Mouse (Mus musculus): ENCODE results near the gene Cd3d. TPM values are rescaled to one million over a fixed set of nuclear protein-coding genes. Genes with fewer than 3 reads are reported as not detected.
"Not testable (repeated sequence)": the region's sequence is repeated elsewhere in the genome, so short reads cannot be mapped to it uniquely, and the experiment has no call there.

Gene Cd3d
- not detected in 2 replicates for total RNA-seq (2021)
- long read RNA-seq, partial matches to known transcripts, result 0 of 1 reads
- long read RNA-seq, other reads (novel, unspliced or antisense), result 0 of 1 reads

- no peak for DNase-seq
Observed at GRCm38 (mm10) chr9:44981676-44982075, at the start of gene Cd3d. Gene Cd3d (plus strand): TSS chr9:44981786.

GRCm38 (mm10) chr9:44941756-44942155, 39.8 kb upstream of the Cd3d start:
- no peak for DNase-seq

GRCm38 (mm10) chr9:44942421-44942820, 39.2 kb upstream of the Cd3d start:
- no peak for DNase-seq

- DNase-seq, result no peak
Observed at GRCm38 (mm10) chr9:44946185-44946695, 35.3 kb upstream of the Cd3d start.

GRCm38 (mm10) chr9:44947836-44948235, 33.8 kb upstream of the Cd3d start:
- no peak for DNase-seq

GRCm38 (mm10) chr9:44954432-44954831, 27.2 kb upstream of the Cd3d start:
- DNase-seq, result no peak

- DNase-seq, result peak; percentile 99
Observed at GRCm38 (mm10) chr9:44965126-44965832, 16.3 kb upstream of the Cd3d start, which contains the start of gene Ube4a. Gene Ube4a (minus strand): TSS chr9:44965600.

- DNase-seq, result no peak
Observed at GRCm38 (mm10) chr9:44965833-44966466, 15.6 kb upstream of the Cd3d start.

- DNase-seq, result peak; percentile 66
Observed at GRCm38 (mm10) chr9:44966815-44967242, 14.8 kb upstream of the Cd3d start.

- DNase-seq, result not testable (repeated sequence)
Observed at GRCm38 (mm10) chr9:44967763-44968162, 13.8 kb upstream of the Cd3d start.

GRCm38 (mm10) chr9:44969450-44969849, 12.1 kb upstream of the Cd3d start:
- no peak for DNase-seq

- no peak for DNase-seq
Observed at GRCm38 (mm10) chr9:44977813-44978212, 3.8 kb upstream of the Cd3d start.

- DNase-seq, result no peak
Observed at GRCm38 (mm10) chr9:44979806-44980205, 1.8 kb upstream of the Cd3d start.

- DNase-seq, result no peak
Observed at GRCm38 (mm10) chr9:44980242-44980641, 1.3 kb upstream of the Cd3d start, which contains the start of gene Cd3g. Gene Cd3g (minus strand): TSS chr9:44980431.

GRCm38 (mm10) chr9:44981104-44981503, 482 bp upstream of the Cd3d start:
- DNase-seq, result no peak

- no peak for DNase-seq
Observed at GRCm38 (mm10) chr9:44982081-44982480, 495 bp downstream of the Cd3d start.

- no peak for DNase-seq
Observed at GRCm38 (mm10) chr9:44982531-44982930, 945 bp downstream of the Cd3d start.

- DNase-seq, result no peak
Observed at GRCm38 (mm10) chr9:44983001-44983400, 1.4 kb downstream of the Cd3d start.

- no peak for DNase-seq
Observed at GRCm38 (mm10) chr9:44985721-44986161, 4.2 kb downstream of the Cd3d start.

- no peak for DNase-seq
Observed at GRCm38 (mm10) chr9:44986242-44986781, 4.7 kb downstream of the Cd3d start.

GRCm38 (mm10) chr9:44986976-44987375, 5.4 kb downstream of the Cd3d start:
- no peak for DNase-seq

- DNase-seq, result no peak
Observed at GRCm38 (mm10) chr9:44991821-44992220, 10.2 kb downstream of the Cd3d start.

- DNase-seq, result no peak
Observed at GRCm38 (mm10) chr9:44992271-44992670, 10.7 kb downstream of the Cd3d start.
